Mouse (Mus musculus): ENCODE data around the gene Gbx2.

Gbx2 gene

DNA sequence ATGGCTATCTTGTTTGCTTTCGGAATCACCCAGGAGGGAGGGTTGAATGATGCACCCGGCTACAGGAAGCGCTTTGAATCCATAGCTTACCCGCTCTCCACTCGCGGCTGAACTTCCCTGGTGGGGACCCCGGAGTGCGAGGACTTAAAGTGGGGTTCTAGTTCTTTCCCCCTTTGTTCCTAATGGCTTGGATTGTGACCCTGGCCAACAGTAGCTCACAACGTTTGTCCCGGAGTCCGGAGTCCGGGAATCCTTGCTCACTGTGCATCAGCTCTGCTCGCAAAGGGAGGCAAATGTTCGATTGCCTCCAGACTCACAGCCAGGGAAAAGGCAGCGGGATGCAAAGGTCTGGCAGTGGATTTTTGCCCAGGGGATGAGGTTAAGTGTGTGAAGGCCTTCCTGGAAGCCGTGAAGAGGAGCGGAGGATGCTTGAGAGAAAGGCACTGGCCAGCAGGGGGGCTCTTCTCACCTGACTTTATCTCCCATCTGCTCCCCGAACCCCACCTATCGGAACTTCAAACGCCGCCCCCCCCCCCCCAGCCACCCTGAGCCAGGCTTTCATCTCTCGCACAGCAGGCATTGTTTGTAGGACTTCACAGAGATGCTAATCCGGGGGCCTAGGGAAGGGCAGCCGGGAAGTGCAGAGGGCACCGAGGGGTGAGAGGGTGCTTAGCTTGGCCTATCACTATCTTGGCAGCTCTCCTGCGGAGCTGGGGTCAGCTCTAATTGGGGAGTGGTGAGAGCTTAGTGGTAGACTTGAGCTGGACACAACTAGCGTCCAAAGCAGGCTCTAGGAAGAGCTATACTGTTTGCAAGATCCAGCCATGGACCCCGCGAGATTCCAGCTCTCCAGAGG, 4.7 kb upstream of the Gbx2 start:
- DNase-seq (ENCODE audit: low spot score), result no peak

- no peak for DNase-seq (ENCODE audit: low spot score)
These were observed 3.6 kb upstream of the Gbx2 start for GRCm38 (mm10) chr1:89934316-89935260.

DNA sequence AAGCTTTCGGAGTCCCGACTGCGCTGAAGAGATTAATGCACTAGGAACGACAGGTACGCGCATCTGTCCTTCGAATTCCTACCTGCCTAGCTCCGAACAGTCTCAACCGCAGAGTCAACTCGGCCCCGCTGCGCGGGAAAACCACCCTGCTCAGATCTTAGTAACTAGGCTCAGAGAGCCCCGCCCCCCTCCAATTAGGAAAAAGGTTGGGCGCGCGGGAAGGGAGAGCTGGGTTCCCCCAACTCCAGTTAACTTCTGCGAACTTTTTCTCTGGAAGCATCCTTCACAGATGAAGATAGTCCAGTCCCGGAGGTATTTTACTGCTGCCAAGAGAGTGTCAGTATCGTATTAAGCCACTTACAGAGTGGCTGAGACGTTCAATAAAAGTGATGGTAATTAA, 2.8 kb upstream of the Gbx2 start:
- no peak for DNase-seq (ENCODE audit: low spot score)

- no peak for DNase-seq (ENCODE audit: low spot score)
These were observed 2.0 kb upstream of the Gbx2 start for GRCm38 (mm10) chr1:89933028-89933427.

DNA sequence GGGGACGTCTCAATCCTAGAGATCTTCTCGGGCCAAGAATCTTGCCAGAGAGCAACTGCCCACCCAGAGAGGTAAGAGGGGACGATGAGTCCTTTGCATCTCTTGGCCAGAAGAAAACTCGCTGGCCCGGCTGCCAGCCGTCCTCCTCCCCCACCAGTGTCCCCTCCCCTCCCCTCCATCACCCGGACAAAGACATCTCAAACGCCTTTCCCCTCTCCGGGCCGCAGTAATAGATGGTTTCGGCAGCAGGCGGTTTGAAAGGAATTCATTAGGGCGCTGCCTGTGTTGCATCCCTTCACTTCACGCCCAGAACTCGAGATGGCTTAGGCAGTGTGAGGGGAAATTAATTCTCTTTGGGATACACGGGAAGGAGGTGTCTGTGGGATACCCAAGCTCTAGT, 1.6 kb upstream of the Gbx2 start:
- DNase-seq (ENCODE audit: low spot score), result no peak

GRCm38 (mm10) chr1:89932021-89932423, 1.0 kb upstream of the Gbx2 start:
- DNase-seq (ENCODE audit: low spot score), result no peak

GRCm38 (mm10) chr1:89930551-89930950, 428 bp downstream of the Gbx2 start:
- no peak for DNase-seq (ENCODE audit: low spot score)

- no peak for DNase-seq (ENCODE audit: low spot score)
These were observed 1.1 kb downstream of the Gbx2 start for GRCm38 (mm10) chr1:89929721-89930505.

GRCm38 (mm10) chr1:89929181-89929580, 1.8 kb downstream of the Gbx2 start:
- no peak for DNase-seq (ENCODE audit: low spot score)

DNA sequence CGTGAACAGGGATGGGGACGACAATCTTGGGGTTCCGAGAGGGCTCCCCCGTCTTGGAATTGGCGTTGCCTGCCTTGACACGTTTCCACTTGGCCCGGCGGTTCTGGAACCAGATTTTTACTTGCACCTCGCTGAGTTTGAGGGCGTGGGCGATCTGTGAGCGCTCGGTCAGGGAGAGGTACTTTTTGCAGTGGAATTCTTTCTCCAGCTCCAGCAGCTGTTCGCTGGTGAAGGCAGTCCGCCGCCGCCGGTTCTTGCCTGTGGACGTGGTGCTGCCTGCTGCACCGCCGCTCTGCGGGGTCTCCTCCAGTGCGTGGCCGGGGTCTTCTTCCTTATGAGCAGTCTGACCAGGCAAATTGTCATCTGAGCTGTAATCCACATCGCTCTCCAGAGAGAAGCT, 2.3 kb downstream of the Gbx2 start:
- no peak for DNase-seq (ENCODE audit: low spot score)

GRCm38 (mm10) chr1:89927061-89927661, 3.8 kb downstream of the Gbx2 start:
- no peak for DNase-seq (ENCODE audit: low spot score)

DNA sequence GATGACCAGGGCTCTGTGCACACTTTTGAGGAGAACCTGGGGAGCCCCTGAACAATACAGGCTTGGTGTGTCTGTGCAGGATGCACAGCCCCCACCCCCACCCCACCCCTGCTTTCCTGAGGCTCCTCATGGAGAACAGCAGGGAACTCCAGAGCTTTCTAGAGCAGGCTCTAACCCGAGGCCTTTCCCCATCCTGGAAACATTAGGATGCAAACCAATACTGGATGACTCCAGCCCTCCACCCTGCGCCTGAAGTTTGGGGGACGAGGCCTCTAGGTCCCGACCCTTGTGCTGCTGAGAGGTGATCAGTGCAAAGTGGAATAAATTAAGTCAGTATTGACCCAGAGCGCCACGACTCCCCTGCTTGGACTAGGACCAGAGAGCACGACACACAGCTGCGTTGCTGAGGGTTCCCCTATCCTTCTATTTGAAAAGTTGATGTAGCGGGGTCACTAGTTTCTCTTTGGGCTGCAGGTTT, 4.4 kb downstream of the Gbx2 start:
- no peak for DNase-seq (ENCODE audit: low spot score)

DNA sequence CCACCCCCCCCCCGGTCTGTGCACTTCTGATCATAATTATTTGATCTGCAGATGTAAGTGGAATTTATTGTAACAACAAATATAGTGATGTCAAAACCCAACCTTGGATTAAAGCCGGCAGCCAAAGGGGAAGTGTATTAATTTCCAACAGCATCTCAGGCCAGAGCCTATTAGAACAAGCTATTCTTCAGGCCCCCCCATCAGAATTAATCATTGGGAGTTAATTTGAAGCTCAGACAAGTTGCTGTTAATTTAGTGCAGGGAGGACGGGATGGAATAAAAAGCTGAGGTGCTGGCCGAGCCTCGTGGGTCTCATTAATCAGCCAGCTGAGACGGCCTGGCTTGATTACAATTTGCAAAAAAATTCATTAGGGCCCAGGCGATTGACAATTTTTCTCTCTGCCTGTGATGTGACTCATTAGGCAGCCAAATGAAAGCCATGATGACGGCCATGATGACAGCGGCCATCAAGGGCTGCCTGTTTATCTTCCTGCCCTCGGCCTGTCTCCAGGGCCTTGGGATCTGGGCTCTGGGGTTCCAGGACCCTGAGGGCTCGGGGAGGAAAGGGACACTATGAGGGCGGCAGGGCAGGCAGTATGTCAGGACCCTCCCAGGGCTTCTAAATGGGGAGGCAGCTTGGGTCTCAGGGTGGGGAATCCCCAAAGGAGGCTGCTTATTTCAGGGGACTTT, 5.3 kb downstream of the Gbx2 start:
- no peak for DNase-seq (ENCODE audit: low spot score)

GRCm38 (mm10) chr1:89923642-89924020, 7.3 kb downstream of the Gbx2 start:
- DNase-seq (ENCODE audit: low spot score), result no peak

DNA sequence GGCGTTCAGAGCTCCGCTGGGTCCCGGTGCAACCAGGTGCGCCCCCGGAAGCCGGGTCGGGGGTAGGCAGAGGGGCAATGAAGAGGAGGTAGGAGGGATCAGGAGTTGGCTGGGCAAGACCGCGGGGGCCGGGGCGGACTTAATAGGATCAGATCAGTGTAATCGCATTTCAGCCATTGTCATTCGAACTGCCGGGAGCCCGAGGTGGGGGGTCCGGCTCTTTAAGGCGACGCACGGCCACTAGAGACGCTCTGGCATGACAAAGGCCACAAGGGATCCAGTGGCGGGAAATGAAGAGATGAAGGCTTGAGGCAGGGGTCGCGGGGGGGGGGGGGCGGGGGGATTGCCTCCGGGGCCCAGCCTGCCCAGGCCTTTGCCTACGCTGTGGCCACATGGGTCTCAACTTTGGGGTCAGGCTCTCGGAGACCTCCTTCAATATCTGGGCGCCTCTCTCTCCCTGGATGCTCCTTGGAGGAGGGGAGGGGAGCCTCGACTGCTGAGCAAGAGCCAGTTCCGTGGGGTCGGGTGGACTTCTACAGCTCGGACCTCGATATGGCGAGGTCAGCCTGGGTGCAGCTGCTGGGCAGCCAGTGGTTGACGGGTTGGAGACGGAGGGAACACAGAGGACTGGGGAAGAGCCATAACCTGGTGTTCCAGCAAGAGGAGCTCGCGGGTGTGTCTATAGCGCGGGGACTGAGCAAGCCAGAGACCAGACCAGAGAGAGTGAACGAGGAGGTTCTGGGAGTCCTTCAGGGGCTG, 7.9 kb downstream of the Gbx2 start:
- DNase-seq (ENCODE audit: low spot score), result no peak

- DNase-seq (ENCODE audit: low spot score), result no peak
These were observed 8.7 kb downstream of the Gbx2 start for GRCm38 (mm10) chr1:89922282-89922681.

- no peak for DNase-seq (ENCODE audit: low spot score)
These were observed 9.2 kb downstream of the Gbx2 start for GRCm38 (mm10) chr1:89921806-89922205.

DNA sequence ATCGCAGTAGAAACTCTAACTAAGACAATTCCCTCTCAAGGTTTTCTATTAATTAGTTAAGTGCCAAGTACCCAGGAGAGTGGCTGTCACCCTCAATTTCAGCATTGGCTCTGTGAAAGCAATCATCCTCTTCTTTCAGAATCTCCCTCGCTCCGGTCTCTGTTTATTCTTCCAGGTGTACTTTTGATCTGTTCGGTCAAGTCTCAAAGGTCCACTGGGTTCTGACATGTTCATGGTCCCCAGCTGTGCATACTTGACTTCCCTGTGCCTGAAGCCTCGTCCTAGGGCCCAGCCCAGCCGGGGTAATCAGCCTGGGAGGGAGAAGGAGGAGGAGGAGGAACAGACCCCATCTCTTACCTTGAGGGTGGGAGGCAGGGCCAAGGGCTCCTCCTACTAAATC, 11.8 kb downstream of the Gbx2 start:
- DNase-seq (ENCODE audit: low spot score), result no peak

- DNase-seq (ENCODE audit: low spot score), result no peak
These were observed 12.9 kb downstream of the Gbx2 start for GRCm38 (mm10) chr1:89918111-89918510.

DNA sequence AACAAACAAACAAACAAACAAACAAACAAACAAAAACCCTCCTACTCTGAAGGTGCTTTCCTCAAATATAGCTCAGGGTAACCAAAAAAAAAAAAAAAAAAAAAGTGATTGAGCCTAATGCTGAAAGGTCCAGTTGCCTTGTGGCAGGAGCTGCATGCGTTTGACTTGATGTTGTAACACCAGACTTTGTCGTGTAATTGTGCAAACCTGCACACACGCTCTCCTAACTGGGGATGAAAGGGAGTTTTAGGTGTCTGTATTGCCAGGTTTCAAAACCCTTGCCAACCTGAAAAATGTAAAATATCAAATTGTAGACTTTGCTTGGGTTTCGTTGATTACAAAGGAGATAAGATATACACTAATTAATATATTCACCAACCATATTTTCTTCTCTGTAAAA, 17.4 kb downstream of the Gbx2 start:
- DNase-seq (ENCODE audit: low spot score), result no peak

All from adipocyte (in vitro differentiated cells).